Mouse (Mus musculus): Measurements from ENCODE around the gene Asrgl1. TPM values are rescaled to one million over a fixed set of nuclear protein-coding genes. Genes with fewer than 3 reads are reported as not detected.

The Asrgl1 gene
- polyA plus RNA-seq, 1 experiment from 2014 or later, result 14.5 TPM

- no peaks in the 10 kb centered on the region for H3K4me1 ChIP-seq (ENCODE audit: control insufficient read depth, insufficient read depth, low read length)
- WGBS, result 57% methylated on average over 7 of the region's 7 CpGs
- H3K9ac ChIP-seq (ENCODE audit: low read length), result 0 out of 2 replicates have a peak overlapping the region, but pooled peaks have one; percentile 0
- H3K4me3 ChIP-seq (ENCODE audit: low read depth, low read length), result no peak overlapping the region
- H3K27me3 ChIP-seq (ENCODE audit: control insufficient read depth, insufficient read depth, low read length), result no peaks in the 10 kb centered on the region
- no peaks in the 10 kb centered on the region for H3K36me3 ChIP-seq (ENCODE audit: control insufficient read depth, insufficient read depth, low read length)
- ATAC-seq (ENCODE audit: insufficient read depth, low FRiP score, low TSS enrichment), result no peak
- no peaks in the 10 kb centered on the region for H3K9me3 ChIP-seq (ENCODE audit: control insufficient read depth, low read length)
- no peak for DNase-seq (ENCODE audit: low spot score)
- no peak overlapping the region for H3K4me2 ChIP-seq (ENCODE audit: low read depth)
- no peak overlapping the region for H3K27ac ChIP-seq (ENCODE audit: low read depth, low read length)
Observed at GRCm38 (mm10) chr19:9071456-9072156, 63.8 kb downstream of the Asrgl1 start.

- no peaks in the 10 kb centered on the region for H3K27me3 ChIP-seq (ENCODE audit: control insufficient read depth, insufficient read depth, low read length)
- no peak overlapping the region for H3K4me3 ChIP-seq (ENCODE audit: low read depth, low read length)
- H3K4me1 ChIP-seq (ENCODE audit: control insufficient read depth, insufficient read depth, low read length), result no peaks in the 10 kb centered on the region
- no peak overlapping the region for H3K9ac ChIP-seq (ENCODE audit: low read length)
- H3K27ac ChIP-seq (ENCODE audit: low read depth, low read length), result no peak overlapping the region
- DNase-seq (ENCODE audit: low spot score) (no peak), ATAC-seq (ENCODE audit: insufficient read depth, low FRiP score, low TSS enrichment) (no peak)
- H3K9me3 ChIP-seq (ENCODE audit: control insufficient read depth, low read length), result no peaks in the 10 kb centered on the region
- WGBS, result 85% methylated on average over 2 of the region's 2 CpGs
- no peaks in the 10 kb centered on the region for H3K36me3 ChIP-seq (ENCODE audit: control insufficient read depth, insufficient read depth, low read length)
- no peak overlapping the region for H3K4me2 ChIP-seq (ENCODE audit: low read depth)
Observed at GRCm38 (mm10) chr19:9070316-9070715, 65.1 kb downstream of the Asrgl1 start.

DNA sequence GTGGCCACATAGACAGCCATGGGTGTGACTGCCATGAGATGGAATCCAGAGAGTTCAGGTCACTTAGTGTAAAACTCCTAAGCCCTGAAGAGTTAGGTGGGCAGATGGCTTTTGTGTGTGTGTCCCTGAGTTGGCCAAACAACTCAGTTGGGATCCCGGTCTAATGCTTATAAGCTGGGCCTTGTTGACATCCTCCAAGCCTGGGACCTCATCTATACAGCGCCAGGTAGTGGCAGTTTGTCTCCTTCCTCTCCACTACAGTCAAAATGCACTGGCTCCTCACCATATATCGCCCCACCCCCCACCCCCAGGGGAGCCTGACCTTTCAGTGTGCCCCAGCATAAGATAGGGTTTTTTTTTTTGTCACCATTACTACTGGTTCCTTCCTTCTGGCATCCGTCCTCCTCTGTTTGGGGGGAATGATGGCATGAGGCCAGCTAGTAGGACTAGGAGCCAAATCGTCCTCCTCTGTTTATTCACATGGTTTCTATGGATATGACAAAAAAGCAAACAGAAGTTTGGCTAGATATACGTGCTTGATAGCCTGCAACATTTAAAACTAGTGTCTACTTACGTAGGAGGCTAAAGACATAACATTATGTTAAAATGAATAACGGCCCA is 65.6 kb downstream of the Asrgl1 start:
- WGBS, result 84% methylated on average over 8 of the region's 8 CpGs
- Histone ChIP-seq H3K4me1 (ENCODE audit: control insufficient read depth, insufficient read depth, low read length) (no peaks in the 10 kb centered on the region), H3K4me3 (ENCODE audit: low read depth, low read length) (no peak overlapping the region), H3K36me3 (ENCODE audit: control insufficient read depth, insufficient read depth, low read length) (no peaks in the 10 kb centered on the region), H3K4me2 (ENCODE audit: low read depth) (no peak overlapping the region), H3K9me3 (ENCODE audit: control insufficient read depth, low read length) (no peaks in the 10 kb centered on the region), H3K27ac (ENCODE audit: low read depth, low read length) (no peak overlapping the region), H3K27me3 (ENCODE audit: control insufficient read depth, insufficient read depth, low read length) (no peaks in the 10 kb centered on the region), H3K9ac (ENCODE audit: low read length) (no peak overlapping the region)
- no peak for ATAC-seq (ENCODE audit: insufficient read depth, low FRiP score, low TSS enrichment)
- no peak for DNase-seq (ENCODE audit: low spot score)

GRCm38 (mm10) chr19:9067292-9067691 is 68.1 kb downstream of the Asrgl1 start:
- no peak overlapping the region for H3K9ac ChIP-seq (ENCODE audit: low read length)
- no peak overlapping the region for H3K4me2 ChIP-seq (ENCODE audit: low read depth)
- no peak overlapping the region for H3K27ac ChIP-seq (ENCODE audit: low read depth, low read length)
- ATAC-seq (ENCODE audit: insufficient read depth, low FRiP score, low TSS enrichment) (no peak), DNase-seq (ENCODE audit: low spot score) (no peak)
- WGBS, result 87% methylated on average over 5 of the region's 5 CpGs
- no peak overlapping the region for H3K4me3 ChIP-seq (ENCODE audit: low read depth, low read length)
- H3K9me3 ChIP-seq (ENCODE audit: control insufficient read depth, low read length), result no peaks in the 10 kb centered on the region
- no peaks in the 10 kb centered on the region for H3K36me3 ChIP-seq (ENCODE audit: control insufficient read depth, insufficient read depth, low read length)
- no peaks in the 10 kb centered on the region for H3K4me1 ChIP-seq (ENCODE audit: control insufficient read depth, insufficient read depth, low read length)
- H3K27me3 ChIP-seq (ENCODE audit: control insufficient read depth, insufficient read depth, low read length), result no peaks in the 10 kb centered on the region

GRCm38 (mm10) chr19:9065621-9066561 is 69.5 kb downstream of the Asrgl1 start:
- 60% methylated on average over 9 of the region's 9 CpGs for WGBS
- H3K9me3 ChIP-seq (ENCODE audit: control insufficient read depth, low read length), result no peaks in the 10 kb centered on the region
- H3K27me3 ChIP-seq (ENCODE audit: control insufficient read depth, insufficient read depth, low read length), result no peaks in the 10 kb centered on the region
- no peak overlapping the region for H3K27ac ChIP-seq (ENCODE audit: low read depth, low read length)
- ATAC-seq (ENCODE audit: insufficient read depth, low FRiP score, low TSS enrichment) (no peak), DNase-seq (ENCODE audit: low spot score) (peak; percentile 36)
- no peaks in the 10 kb centered on the region for H3K4me1 ChIP-seq (ENCODE audit: control insufficient read depth, insufficient read depth, low read length)
- no peak overlapping the region for H3K4me3 ChIP-seq (ENCODE audit: low read depth, low read length)
- H3K36me3 ChIP-seq (ENCODE audit: control insufficient read depth, insufficient read depth, low read length), result no peaks in the 10 kb centered on the region
- no peak overlapping the region for H3K9ac ChIP-seq (ENCODE audit: low read length)
- H3K4me2 ChIP-seq (ENCODE audit: low read depth), result no peak overlapping the region

- Histone ChIP-seq H3K4me1 (ENCODE audit: control insufficient read depth, insufficient read depth, low read length) (no peaks in the 10 kb centered on the region), H3K9ac (ENCODE audit: low read length) (no peak overlapping the region), H3K4me2 (ENCODE audit: low read depth) (no peak overlapping the region), H3K27me3 (ENCODE audit: control insufficient read depth, insufficient read depth, low read length) (no peaks in the 10 kb centered on the region), H3K27ac (ENCODE audit: low read depth, low read length) (no peak overlapping the region), H3K9me3 (ENCODE audit: control insufficient read depth, low read length) (no peaks in the 10 kb centered on the region), H3K36me3 (ENCODE audit: control insufficient read depth, insufficient read depth, low read length) (no peaks in the 10 kb centered on the region), H3K4me3 (ENCODE audit: low read depth, low read length) (no peak overlapping the region)
- no peak for ATAC-seq (ENCODE audit: insufficient read depth, low FRiP score, low TSS enrichment)
- no peak for DNase-seq (ENCODE audit: low spot score)
- 90% methylated on average over 3 of the region's 3 CpGs for WGBS
Observed at GRCm38 (mm10) chr19:9063831-9064230, 71.6 kb downstream of the Asrgl1 start.

- Histone ChIP-seq H3K27ac (ENCODE audit: low read depth, low read length) (no peak overlapping the region), H3K4me1 (ENCODE audit: control insufficient read depth, insufficient read depth, low read length) (no peaks in the 10 kb centered on the region), H3K27me3 (ENCODE audit: control insufficient read depth, insufficient read depth, low read length) (no peaks in the 10 kb centered on the region), H3K9ac (ENCODE audit: low read length) (no peak overlapping the region), H3K4me3 (ENCODE audit: low read depth, low read length) (no peak overlapping the region), H3K9me3 (ENCODE audit: control insufficient read depth, low read length) (no peaks in the 10 kb centered on the region), H3K36me3 (ENCODE audit: control insufficient read depth, insufficient read depth, low read length) (no peaks in the 10 kb centered on the region), H3K4me2 (ENCODE audit: low read depth) (no peak overlapping the region)
- DNase-seq (ENCODE audit: low spot score) (no peak), ATAC-seq (ENCODE audit: insufficient read depth, low FRiP score, low TSS enrichment) (no peak)
- WGBS, result 88% methylated on average over 2 of the region's 2 CpGs
Observed at GRCm38 (mm10) chr19:9062822-9063221, 72.6 kb downstream of the Asrgl1 start.

DNA sequence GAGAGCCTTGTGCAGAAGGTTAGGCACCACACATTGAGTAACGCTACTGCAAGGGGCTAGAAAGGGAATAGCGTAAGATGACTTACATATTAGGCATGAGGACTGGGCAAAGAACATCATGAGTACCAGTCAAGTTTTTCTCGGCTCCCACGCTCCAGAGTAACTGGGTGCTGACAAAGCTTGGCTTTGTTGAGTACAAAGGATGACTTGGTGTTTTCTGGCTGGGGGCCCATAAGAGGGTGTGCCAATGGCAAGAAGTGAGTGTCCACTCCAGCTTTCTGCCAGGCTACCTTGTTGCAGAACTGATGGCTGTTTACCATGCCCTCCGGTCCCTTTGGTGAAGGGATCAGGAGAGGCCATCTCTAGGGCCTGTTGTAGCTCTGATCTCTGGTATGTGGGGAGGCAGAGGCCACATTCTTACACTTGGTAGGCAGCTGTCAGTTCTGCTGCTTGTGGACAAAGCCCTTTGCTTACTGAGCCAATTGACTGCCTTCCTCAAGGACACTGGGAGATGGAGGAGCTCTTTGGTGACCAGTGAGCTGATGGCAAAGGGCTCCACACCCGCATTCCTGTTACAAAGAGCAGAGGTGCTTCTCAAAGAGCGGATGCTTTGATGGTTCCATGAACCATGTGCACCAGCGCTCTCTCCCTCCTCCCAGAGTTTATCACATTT is 74.1 kb downstream of the Asrgl1 start:
- ATAC-seq (ENCODE audit: insufficient read depth, low FRiP score, low TSS enrichment) (no peak), DNase-seq (ENCODE audit: low spot score) (no peak)
- WGBS, result 94% methylated on average over 8 of the region's 8 CpGs
- Histone ChIP-seq H3K4me1 (ENCODE audit: control insufficient read depth, insufficient read depth, low read length) (no peaks in the 10 kb centered on the region), H3K27ac (ENCODE audit: low read depth, low read length) (no peak overlapping the region), H3K4me2 (ENCODE audit: low read depth) (no peak overlapping the region), H3K36me3 (ENCODE audit: control insufficient read depth, insufficient read depth, low read length) (no peaks in the 10 kb centered on the region), H3K4me3 (ENCODE audit: low read depth, low read length) (no peak overlapping the region), H3K27me3 (ENCODE audit: control insufficient read depth, insufficient read depth, low read length) (no peaks in the 10 kb centered on the region), H3K9ac (ENCODE audit: low read length) (no peak overlapping the region), H3K9me3 (ENCODE audit: control insufficient read depth, low read length) (no peaks in the 10 kb centered on the region)

Measured in neural tube, embryonic 11.5 days (tissue).